In the genomic region with DNA sequence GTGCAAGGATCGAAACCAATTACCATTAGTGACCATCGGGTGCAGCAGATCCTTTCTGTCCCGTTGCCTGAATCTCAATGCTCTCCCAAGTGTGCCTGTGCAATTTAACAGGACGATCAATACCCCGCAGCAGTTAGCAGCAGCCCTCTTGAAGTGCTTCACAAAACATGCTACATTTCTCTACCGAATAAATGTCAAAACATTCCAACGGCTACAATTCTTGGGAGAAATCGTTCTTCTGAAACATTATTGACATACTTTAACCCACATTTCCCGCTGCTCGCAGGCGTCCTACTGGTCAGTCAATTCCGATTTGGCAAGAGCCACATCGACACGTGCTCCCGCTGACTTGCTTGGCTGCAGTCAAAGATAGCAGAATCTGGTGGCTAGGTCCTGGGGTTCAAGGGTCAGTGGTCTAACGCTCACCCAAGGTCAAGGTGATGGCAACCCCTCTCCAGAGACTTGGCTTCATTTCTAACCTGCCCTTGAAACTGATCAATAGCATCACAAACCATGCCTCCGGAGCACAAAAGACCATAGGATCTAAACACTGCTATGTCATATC, we compare ENCODE assay signal across 22 mouse cellular contexts.
DNase-seq lines count a peak whose midpoint lies in the region; ATAC-seq and TF ChIP-seq lines count a peak whose summit lies in the region.
"Had no signal": no experiment of that assay in that cellular context is flagged by ENCODE, and none has a peak within 500 bp of the region (broad histone marks: within the 10 kb centered on the region; RNA-seq: fewer than 3 reads in every experiment).

No protein-coding gene starts in this region.

- no peaks in the 10 kb centered on the region for H3K27me3 ChIP-seq in hindbrain, embryonic 15.5 days
- H3K27me3 ChIP-seq in hindbrain, embryonic 13.5 days = no peaks in the 10 kb centered on the region
- H3K27me3 ChIP-seq in midbrain, postnatal 0 days (ENCODE audit: insufficient read depth, low read length) = no peaks in the 10 kb centered on the region
- H3K27me3 ChIP-seq in midbrain, embryonic 13.5 days = no peaks in the 10 kb centered on the region
- H3K27me3 ChIP-seq: embryonic facial prominence, embryonic 13.5 days; forebrain, embryonic 15.5 days; limb, embryonic 15.5 days; megakaryocyte, embryonic 14.5 days; neural tube, embryonic 12.5 days had no signal

- ATAC-seq in hindbrain, embryonic 15.5 days (ENCODE audit: low FRiP score, low read depth) = no peak
- ATAC-seq in hindbrain, embryonic 13.5 days (ENCODE audit: low FRiP score) = no peak
- no peak for ATAC-seq in midbrain, postnatal 0 days (ENCODE audit: low FRiP score)
- ATAC-seq in midbrain, embryonic 13.5 days = no peak
- ATAC-seq: activated CD4-positive, CD25-positive, alpha-beta regulatory T cell, adult 4 months; CD4-positive, CD25-positive, alpha-beta regulatory T cell, adult 4 months; forebrain, embryonic 15.5 days had no signal

- H3K9ac ChIP-seq in hindbrain, embryonic 15.5 days = no peak overlapping the region
- no peak overlapping the region for H3K9ac ChIP-seq in hindbrain, embryonic 13.5 days
- H3K9ac ChIP-seq in midbrain, postnatal 0 days (replicated peaks; ENCODE audit: low read length, poor library complexity, severe bottlenecking) = no peak overlapping the region
- H3K9ac ChIP-seq in midbrain, embryonic 13.5 days (replicated peaks) = no peak overlapping the region
- H3K9ac ChIP-seq: embryonic facial prominence, embryonic 13.5 days; forebrain, embryonic 15.5 days; limb, embryonic 15.5 days; neural tube, embryonic 12.5 days had no signal

- 80% methylated on average over 17 of the region's 17 CpGs for WGBS in hindbrain, embryonic 15.5 days
- WGBS in hindbrain, embryonic 13.5 days = 85% methylated on average over 17 of the region's 17 CpGs
- 84% methylated on average over 17 of the region's 17 CpGs for WGBS in midbrain, postnatal 0 days
- 85% methylated on average over 17 of the region's 17 CpGs for WGBS in midbrain, embryonic 13.5 days

- no peaks in the 10 kb centered on the region for H3K36me3 ChIP-seq in hindbrain, embryonic 15.5 days
- H3K36me3 ChIP-seq in hindbrain, embryonic 13.5 days = no peaks in the 10 kb centered on the region
- H3K36me3 ChIP-seq in midbrain, postnatal 0 days (ENCODE audit: insufficient read depth, low read length) = no peaks in the 10 kb centered on the region
- H3K36me3 ChIP-seq in midbrain, embryonic 13.5 days = no peaks in the 10 kb centered on the region
- H3K36me3 ChIP-seq: embryonic facial prominence, embryonic 13.5 days; forebrain, embryonic 15.5 days; heart, embryonic 10.5 days; limb, embryonic 15.5 days; neural tube, embryonic 12.5 days had no signal

- H3K4me3 ChIP-seq in hindbrain, embryonic 15.5 days = no peak overlapping the region
- H3K4me3 ChIP-seq in hindbrain, embryonic 13.5 days = no peak overlapping the region
- no peak overlapping the region for H3K4me3 ChIP-seq in midbrain, postnatal 0 days (ENCODE audit: low read depth, low read length)
- H3K4me3 ChIP-seq in midbrain, embryonic 13.5 days (replicated peaks) = no peak overlapping the region
- H3K4me3 ChIP-seq: embryonic facial prominence, embryonic 13.5 days; forebrain, embryonic 15.5 days; heart, embryonic 10.5 days; layer of hippocampus, adult 2 months; limb, embryonic 15.5 days; megakaryocyte, embryonic 14.5 days; neural tube, embryonic 12.5 days had no signal

- DNase-seq in cerebellum, adult 18-20 months = peak; percentile 2 to 12
- no peak for DNase-seq in cerebellum, adult 11-12 months
- DNase-seq in midbrain, postnatal 0 days (ENCODE audit: low spot score) = peak; percentile 10
- DNase-seq in gastrocnemius, postnatal 14 days = no peak
- DNase-seq: adrenal gland, postnatal 25 days; kidney, adult 18-20 months; kidney, postnatal 10 days; layer of hippocampus, postnatal 36 days; lung, adult 2 months; thymus, postnatal 14 days had no signal

- no peak overlapping the region for H3K27ac ChIP-seq in hindbrain, embryonic 15.5 days (replicated peaks)
- H3K27ac ChIP-seq in hindbrain, embryonic 13.5 days = no peak overlapping the region
- no peak overlapping the region for H3K27ac ChIP-seq in midbrain, postnatal 0 days (ENCODE audit: low read depth, low read length)
- H3K27ac ChIP-seq in midbrain, embryonic 13.5 days = no peak overlapping the region
- H3K27ac ChIP-seq: embryonic facial prominence, embryonic 13.5 days; forebrain, embryonic 15.5 days; heart, embryonic 10.5 days; layer of hippocampus, adult 2 months; limb, embryonic 15.5 days; neural tube, embryonic 12.5 days had no signal

- intact Hi-C loops in gastrocnemius, postnatal 14 days (cut with DNase I; ENCODE audit: low total_unique reads) = no loop called here

- no peak for TF ChIP-seq CTCF in midbrain, postnatal 0 days (IDR thresholded peaks at IDR 0.05)

- H3K4me1 ChIP-seq in hindbrain, embryonic 15.5 days (replicated peaks) = no peaks in the 10 kb centered on the region
- H3K4me1 ChIP-seq in hindbrain, embryonic 13.5 days (replicated peaks) = no peaks in the 10 kb centered on the region
- H3K4me1 ChIP-seq in midbrain, postnatal 0 days (ENCODE audit: insufficient read depth, low read length) = no peaks in the 10 kb centered on the region
- H3K4me1 ChIP-seq in midbrain, embryonic 13.5 days (replicated peaks) = 0 out of 2 replicates have a peak, but pooled peaks cover 3% of the 10 kb centered on the region
- H3K4me1 ChIP-seq: embryonic facial prominence, embryonic 13.5 days; heart, embryonic 10.5 days; limb, embryonic 15.5 days; megakaryocyte, embryonic 14.5 days; neural tube, embryonic 12.5 days had no signal

- H3K9me3 ChIP-seq in hindbrain, embryonic 15.5 days = no peaks in the 10 kb centered on the region
- no peaks in the 10 kb centered on the region for H3K9me3 ChIP-seq in hindbrain, embryonic 13.5 days
- H3K9me3 ChIP-seq in midbrain, postnatal 0 days (ENCODE audit: low read length) = no peaks in the 10 kb centered on the region
- H3K9me3 ChIP-seq in midbrain, embryonic 13.5 days = no peaks in the 10 kb centered on the region
- H3K9me3 ChIP-seq: embryonic facial prominence, embryonic 13.5 days; forebrain, embryonic 15.5 days; heart, embryonic 10.5 days; limb, embryonic 15.5 days; megakaryocyte, embryonic 14.5 days; neural tube, embryonic 12.5 days had no signal

- peak overlapping the region; percentile 23 for H3K4me2 ChIP-seq in hindbrain, embryonic 15.5 days
- no peak overlapping the region for H3K4me2 ChIP-seq in hindbrain, embryonic 13.5 days
- no peak overlapping the region for H3K4me2 ChIP-seq in midbrain, postnatal 0 days (ENCODE audit: low read depth, low read length, poor library complexity, severe bottlenecking)
- no peak overlapping the region for H3K4me2 ChIP-seq in midbrain, embryonic 13.5 days (replicated peaks)
- H3K4me2 ChIP-seq: embryonic facial prominence, embryonic 13.5 days; forebrain, embryonic 15.5 days; limb, embryonic 15.5 days; neural tube, embryonic 12.5 days had no signal

Comparison
In these comparisons a context has a peak if more than half of its experiments do, and no peak if none do; other contexts are left out.
1. DNase-seq: peak in cerebellum, adult 18-20 months (2 of 2) and midbrain, postnatal 0 days (single experiment); none in cerebellum, adult 11-12 months (single experiment) and gastrocnemius, postnatal 14 days (single experiment).